Mouse (Mus musculus) kidney, postnatal 4 days (tissue): ENCODE data around the gene Lrmda.

ENCODE experiments used
- DNase-seq, 2 experiments: peaks; one replicate each; pipeline ENCODE4 v3.0.0; 2021; ENCODE audit warnings: mixed read lengths in 2 of 2

Gene Lrmda

DNA sequence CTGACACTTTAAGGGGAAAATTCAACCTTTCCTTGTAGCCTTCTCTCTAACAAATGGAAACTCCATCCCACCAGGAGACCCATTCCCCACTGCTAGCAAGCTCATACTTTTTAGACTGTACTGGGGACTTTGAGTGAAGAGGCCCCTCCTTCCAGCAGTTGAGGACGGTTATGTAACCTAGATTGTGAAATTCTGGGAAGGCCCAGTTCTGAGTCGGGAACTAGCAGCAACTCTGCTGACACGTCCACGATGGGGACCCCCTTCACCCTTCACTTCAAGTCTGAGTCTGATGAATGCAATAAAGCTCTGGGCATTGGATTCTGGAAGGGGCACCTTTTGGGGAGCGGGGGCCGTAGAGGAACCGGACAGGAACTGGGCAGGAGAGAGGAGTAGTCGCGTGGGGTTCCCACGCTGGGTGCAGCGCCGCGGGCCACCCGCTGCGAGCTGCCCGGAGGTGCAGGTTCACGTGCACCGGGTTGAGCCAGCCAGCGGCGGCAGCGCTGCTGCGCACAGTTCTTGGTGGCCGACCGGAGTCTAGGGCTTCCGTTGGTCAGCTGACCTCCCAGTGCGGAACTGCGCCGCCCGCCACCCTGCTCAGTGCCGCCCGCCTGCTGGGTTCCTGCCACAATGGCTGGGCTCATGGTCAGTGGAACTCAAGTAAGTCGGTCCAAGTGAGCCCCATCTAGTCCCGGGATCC is at the start of gene Lrmda:
TSS of gene Lrmda (plus strand) at position 461 of the 697 bp plus-strand sequence.
- peak; percentile 78 to 86 for DNase-seq

DNA sequence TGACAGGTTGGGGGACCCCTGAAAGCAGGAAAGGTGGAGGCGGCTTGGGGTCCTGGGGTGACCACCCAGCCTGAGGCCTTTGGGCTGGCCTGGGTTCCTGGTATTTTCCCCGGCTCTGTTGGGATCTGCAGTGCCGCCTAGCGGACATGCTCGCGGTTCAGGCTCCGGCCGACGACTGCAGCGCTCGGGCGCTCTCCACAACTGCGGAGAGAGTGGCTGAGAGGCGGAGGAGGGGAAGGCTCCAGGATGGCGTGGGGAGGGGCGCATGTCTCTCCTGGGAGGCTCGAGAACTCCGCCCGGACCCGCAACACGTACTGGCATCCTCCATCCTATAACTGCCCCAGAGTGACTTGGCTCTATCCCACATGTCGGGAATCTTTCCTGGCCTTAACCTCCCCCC is 38.0 kb upstream of the Lrmda start:
- peak; percentile 94 to 95 for DNase-seq

DNA sequence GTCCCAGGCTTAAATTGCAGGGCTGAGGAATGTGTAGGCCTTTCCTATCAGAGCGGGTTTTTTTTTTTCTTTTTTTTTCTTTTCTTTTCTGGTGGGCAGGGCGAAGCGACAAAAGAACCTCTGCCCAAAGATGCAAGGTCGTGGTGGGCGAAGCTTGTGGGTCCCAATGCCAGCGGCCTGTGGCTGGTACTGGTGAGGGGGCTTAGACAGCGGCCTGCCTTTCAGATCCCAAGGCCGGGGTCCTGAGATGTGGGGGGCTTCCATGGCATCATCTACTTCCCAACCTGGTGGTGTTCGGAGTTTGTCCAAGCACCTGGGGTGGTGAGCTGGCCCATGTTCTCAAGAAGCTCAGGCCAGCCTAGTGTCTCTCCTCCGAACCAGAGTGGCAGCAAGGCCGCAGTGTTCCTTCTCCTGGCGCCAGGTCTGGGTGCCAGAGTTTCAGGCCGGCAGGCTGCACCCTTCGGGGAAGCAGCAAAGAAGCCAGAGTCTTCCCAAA is 37.4 kb upstream of the Lrmda start:
- peak in 1 of 2 experiments; percentile 77 for DNase-seq

GRCm38 (mm10) chr14:21982592-21983310 is 36.8 kb upstream of the Lrmda start:
- peak; percentile 69 to 80 for DNase-seq

DNA sequence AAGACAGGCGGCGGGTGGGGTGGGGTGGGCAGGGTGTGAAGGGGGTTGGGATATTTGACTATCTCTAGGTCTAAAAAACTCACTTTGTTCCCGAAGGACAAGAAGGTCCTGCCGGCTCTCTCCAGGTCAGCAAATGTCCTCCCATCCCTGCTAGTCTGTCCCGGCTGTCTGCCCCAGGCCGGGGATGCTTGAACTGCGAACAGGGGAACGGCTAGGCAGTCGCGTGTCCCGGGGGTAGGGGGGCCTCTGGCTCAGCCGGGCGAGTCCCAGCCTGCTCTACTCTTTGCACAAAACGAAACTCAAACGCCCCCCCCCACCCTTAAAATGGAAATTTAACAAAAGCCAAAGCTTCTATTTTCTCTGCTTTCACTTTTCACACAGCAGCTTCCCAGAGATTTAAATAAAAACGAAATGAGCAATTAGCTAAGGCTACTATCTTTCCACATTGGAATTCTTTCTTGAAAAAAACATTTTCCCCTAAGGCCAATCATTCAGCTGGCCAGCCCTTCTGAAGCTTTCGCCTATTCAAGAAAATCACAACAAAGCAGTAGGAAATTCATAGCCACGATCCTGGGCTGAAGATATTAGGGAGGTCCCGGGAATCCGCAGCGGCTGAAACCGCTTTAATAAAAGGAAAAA is 36.1 kb upstream of the Lrmda start:
- peak; percentile 58 to 76 for DNase-seq

DNA sequence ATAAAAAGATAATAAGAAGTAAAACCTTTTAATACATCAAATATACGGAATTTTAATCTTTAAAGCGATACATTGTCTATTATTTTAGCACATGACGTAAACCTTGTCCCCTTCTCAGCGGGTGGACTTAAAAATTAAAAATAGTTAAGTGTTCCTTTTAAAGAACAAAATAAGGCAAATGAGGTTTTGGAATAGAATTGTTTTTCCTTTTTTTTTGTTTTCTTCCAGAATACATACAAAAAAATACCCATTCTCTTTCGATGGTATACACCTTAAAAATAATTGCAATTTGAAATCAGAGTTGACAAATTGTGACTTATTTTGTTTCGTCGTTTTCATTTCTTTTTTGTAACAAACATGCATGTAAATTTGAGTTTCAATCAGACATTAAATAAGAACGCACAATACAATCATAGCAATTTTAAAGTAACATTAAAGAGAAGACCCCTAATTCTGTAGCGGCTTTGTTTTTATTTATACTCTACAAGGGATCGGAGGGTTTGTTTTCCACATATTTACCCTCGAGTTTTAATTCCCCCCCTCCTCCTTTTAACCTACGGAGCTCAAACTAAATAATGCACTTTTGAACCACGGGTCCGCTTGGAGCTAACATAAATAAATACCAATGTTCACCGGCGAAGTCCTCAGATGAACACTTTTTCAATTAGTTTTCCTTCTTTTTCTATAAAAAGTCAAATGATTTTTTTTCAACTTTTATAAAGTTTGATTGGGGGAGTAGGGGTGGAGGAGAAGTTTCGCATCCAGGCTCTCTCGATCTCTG is 35.4 kb upstream of the Lrmda start:
- no peak for DNase-seq

- DNase-seq = peak; percentile 64 to 78
Measured at GRCm38 (mm10) chr14:21984757-21985425, 34.6 kb upstream of the Lrmda start.

DNA sequence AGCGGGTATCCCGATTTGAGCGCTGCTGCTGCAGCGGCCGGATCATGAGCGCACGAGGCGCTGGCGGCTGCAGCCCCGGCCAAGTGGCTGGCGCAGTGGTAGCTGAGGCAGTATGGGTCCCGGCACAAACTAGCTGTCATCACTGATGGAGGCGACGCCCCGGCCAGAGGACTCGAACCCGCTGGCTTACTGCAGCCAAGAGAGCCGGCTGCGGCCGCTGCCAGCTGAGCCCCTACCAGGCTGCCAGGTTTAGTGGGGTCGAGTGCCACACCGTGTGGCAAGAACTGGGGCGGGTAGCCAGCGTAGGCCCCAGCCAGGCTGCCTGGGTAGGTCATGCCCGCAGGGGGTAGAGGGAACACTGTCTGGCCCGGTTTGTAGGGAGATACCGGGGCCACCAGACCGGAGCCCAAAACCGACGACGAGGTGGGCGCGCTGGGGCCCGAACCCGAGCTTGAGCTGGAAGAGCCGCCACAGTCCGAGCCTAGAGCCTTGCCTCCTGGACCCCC is 34.0 kb upstream of the Lrmda start:
- DNase-seq = peak in 1 of 2 experiments; percentile 71

DNA sequence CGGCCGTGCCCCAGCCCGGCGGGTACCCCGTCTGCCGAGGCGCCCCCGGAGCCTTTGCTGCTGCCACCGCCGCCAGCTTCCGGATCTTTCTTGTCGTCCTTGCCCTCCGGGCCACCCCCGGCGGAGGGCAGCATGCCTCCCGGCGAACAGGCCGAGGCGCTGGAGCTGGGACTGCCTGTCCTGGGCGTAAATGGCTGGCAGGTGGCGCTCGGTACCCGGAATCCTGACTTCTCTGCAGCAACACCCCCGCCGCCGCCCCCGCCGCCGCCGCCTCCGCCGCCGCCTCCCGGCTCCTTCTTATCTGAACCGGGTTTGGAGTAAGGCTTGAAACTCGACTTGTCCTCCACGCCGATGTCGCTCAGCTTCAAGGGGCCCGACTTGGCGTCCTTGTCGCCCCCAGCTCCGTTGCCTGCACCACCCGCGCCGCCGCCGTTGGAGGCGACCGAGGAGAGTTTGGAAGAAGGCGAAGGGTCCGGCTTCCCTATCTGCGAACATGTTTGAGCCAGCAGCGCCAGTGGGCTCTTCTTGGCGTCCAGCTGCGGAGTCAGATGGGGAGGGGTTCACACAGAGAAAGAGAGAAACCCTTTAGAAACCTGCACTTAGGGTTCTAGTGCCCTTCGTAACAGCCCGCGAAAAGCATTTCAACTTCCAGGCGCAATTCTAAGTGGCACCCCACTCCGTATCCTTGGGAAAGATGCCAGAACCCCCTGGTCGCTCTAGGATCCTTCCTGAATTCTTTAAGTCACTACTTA is 33.4 kb upstream of the Lrmda start:
- DNase-seq = peak; percentile 90 to 94

GRCm38 (mm10) chr14:21986733-21987659 is 32.5 kb upstream of the Lrmda start:
- DNase-seq = peak; percentile 74 to 86

GRCm38 (mm10) chr14:21987660-21988576 is 31.6 kb upstream of the Lrmda start:
- DNase-seq = peak; percentile 97 to 98

- peak; percentile 65 to 76 for DNase-seq
Measured at GRCm38 (mm10) chr14:21988577-21989290, 30.8 kb upstream of the Lrmda start.

- peak; percentile 84 to 91 for DNase-seq
Measured at GRCm38 (mm10) chr14:21989291-21989913, 30.1 kb upstream of the Lrmda start, which contains the start of gene Zfp503. Gene Zfp503 (minus strand): TSS chr14:21989601.

DNA sequence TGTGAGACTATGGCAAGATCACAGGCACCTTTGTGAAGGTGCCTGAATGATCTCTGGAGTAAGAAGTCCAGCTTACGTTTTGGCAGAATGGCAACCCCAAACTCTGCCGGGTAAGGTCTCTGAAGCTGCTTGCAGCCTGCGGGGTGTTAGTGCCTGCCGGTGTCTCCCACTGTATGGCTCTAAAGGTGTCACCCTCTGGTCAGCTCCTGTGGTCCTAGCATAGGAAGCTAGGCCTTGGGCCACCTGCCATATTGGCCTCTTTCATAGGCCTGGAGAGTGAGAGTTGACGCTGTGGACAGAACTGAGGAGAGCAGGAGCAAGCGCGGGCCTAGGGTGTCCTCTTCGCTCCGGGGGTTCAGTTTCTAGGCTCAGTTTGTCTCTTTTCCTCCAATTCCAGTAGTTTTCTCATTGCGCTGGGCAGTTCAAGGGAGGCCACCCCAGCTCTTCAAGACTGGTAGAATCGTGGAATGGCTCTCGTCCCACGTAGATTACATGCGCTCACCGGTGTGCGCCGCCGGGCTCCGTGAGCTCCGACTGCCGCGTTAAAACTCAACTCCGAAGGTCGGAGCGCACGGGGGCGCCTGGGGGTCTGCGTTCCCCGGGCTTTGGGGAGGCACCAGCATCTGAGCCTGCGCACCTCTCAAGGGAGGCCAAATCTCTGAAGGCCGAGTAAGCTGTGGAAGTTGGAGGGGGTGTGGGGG is 29.0 kb upstream of the Lrmda start:
- peak; percentile 57 to 72 for DNase-seq

DNA sequence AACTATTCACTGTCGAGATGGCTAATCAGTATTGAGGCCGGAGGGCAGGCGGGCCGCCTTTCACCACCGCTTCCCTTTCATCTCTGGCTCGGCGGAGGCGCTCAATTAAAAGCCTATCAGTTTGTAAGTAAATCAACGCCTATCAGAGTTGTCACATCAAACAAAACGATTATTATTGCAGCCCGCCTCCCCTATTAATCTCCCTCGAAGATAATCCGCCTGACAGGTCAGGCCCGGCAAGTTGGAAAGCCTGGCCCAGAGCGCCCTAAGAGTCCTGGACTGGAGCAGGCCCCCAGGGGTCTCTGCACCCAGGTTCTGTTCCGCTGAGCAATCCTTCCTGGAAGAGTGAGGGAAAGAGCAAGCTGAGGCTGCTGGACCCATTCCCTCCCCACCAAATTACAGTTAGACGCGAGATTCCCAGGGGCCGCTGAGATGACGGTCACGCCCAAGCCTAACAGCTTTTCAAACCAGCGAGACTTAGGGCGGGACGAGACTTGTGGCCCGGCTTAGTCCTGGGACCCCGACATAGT is 28.2 kb upstream of the Lrmda start:
- peak; percentile 79 to 86 for DNase-seq

DNA sequence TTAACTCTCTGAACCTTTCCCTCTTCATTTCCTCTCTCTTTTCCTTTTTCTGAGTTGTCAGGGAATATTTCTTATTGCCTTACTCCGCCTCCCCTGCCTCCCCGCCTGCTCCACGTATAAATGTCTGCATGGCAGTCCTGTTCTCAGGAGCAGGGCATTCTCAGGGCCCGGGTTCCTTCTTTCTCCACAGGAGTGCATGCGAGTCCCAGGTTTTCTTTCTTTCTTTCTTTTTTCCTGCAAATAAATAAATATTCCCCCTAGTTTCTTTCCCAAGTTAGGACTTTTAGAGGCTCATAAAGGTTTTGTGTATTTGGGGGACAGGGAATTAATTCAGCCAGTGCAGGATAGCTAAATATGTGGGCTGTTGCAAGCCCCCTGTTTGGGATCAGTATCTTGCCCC is 27.7 kb upstream of the Lrmda start:
- DNase-seq = peak; percentile 44 to 55
